Mouse (Mus musculus): Measurements from ENCODE around the gene Trak1.

DNA sequence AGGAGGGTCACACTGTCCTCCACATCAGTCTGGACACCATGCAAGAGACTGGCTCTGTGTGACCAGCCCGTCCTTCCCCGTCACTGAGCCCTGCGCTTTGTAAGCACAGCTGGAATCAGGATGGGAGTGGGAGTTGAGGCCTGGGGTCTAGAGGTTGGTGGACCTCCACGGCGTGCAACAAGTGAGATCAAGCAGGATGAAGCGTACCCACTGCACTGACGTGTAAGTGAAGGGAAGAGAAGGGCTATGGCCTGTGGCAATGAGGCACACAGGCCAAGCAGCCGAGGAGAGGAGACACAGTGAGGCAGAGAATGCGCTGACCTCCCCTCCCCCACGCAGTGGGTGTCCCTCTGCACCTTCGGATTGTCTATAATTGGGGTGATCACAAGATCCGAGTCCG lies 42.5 kb upstream of the Trak1 start:
- TF ChIP-seq CTCF (conservative IDR thresholded peaks at IDR 0.05; ENCODE audit: low read length) (no peak), NANOG (IDR thresholded peaks at IDR 0.05; ENCODE audit: borderline replicate concordance, low read length) (no peak)

Measured in E14TG2a.4 (cell line).